Comparison of ENCODE assay signal across 12 mouse cellular contexts in the genomic region with DNA sequence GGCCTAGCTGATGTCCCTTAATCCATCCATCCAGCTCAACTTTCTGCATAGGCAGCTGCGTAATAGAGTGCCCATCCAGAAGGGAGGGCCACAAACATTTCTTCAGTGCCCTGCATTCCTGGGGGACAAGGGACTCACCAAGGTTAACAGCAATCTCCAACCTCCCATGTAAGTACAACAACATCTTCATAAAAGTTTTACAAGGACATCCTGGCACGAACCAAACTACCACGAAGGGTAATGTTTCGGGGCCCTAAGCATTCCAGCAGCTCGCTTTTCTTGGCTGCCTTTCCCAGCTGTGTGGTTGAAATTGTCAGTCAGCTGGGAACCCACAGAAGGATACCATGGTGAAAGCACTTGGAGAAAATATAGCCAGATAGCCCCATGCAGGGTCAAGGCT.
DNase-seq lines count a peak whose midpoint lies in the region; ATAC-seq lines count a peak whose summit lies in the region.
"Had no signal": no experiment of that assay in that cellular context is flagged by ENCODE, and none has a peak within 500 bp of the region (broad histone marks: within the 10 kb centered on the region; RNA-seq: fewer than 3 reads in every experiment).

No protein-coding gene starts in this region.

- 85% methylated on average over 5 of the region's 5 CpGs for WGBS in heart, embryonic 10.5 days
- 83% methylated on average over 5 of the region's 5 CpGs for WGBS in forebrain, embryonic 13.5 days

- H3K4me2 ChIP-seq in forebrain, embryonic 13.5 days = no peak overlapping the region
- H3K4me2 ChIP-seq: liver, embryonic 11.5 days had no signal

- DNase-seq in heart, postnatal 10 days = peak; percentile 22 to 43
- DNase-seq in heart, embryonic 10.5 days (ENCODE audit: low spot score) = no peak
- peak; percentile 62 for DNase-seq in 3134 (ENCODE audit: extremely low read depth, insufficient read length, low spot score)
- DNase-seq in adrenal gland, adult 2 months = peak; percentile 63
- DNase-seq in gastrocnemius, postnatal 14 days = peak; percentile 18
- DNase-seq in right cerebral cortex, postnatal 4 days = no peak
- DNase-seq in lung, adult 18-20 months = no peak
- DNase-seq: cerebellum, postnatal 14 days; lung, postnatal 4 days had no signal

- ATAC-seq in forebrain, embryonic 13.5 days = no peak
- ATAC-seq: hindbrain, embryonic 16.5 days had no signal

- H3K36me3 ChIP-seq in heart, embryonic 10.5 days = no peaks in the 10 kb centered on the region
- no peaks in the 10 kb centered on the region for H3K36me3 ChIP-seq in forebrain, embryonic 13.5 days (ENCODE audit: poor library complexity, severe bottlenecking)

- no peak overlapping the region for H3K27ac ChIP-seq in heart, embryonic 10.5 days
- H3K27ac ChIP-seq in forebrain, embryonic 13.5 days = no peak overlapping the region

- intact Hi-C loops in heart, postnatal 10 days (cut with DNase I) = loop anchor here (5.0 kb wide), 1 partner anchor 56 kb away; no protein-coding TSS in a partner anchor
- intact Hi-C loops in gastrocnemius, postnatal 14 days (cut with DNase I; ENCODE audit: low total_unique reads) = no loop called here

- no peak overlapping the region for H3K9ac ChIP-seq in forebrain, embryonic 13.5 days

- H3K4me1 ChIP-seq in heart, embryonic 10.5 days = peaks cover 12% of the 10 kb centered on the region; the same call in 1 of the 2 replicates
- H3K4me1 ChIP-seq in forebrain, embryonic 13.5 days = peaks cover 22% of the 10 kb centered on the region

- H3K27me3 ChIP-seq in heart, embryonic 10.5 days (ENCODE audit: insufficient read depth, poor library complexity, severe bottlenecking) = no peaks in the 10 kb centered on the region
- H3K27me3 ChIP-seq in forebrain, embryonic 13.5 days = no peaks in the 10 kb centered on the region

- H3K9me3 ChIP-seq in heart, embryonic 10.5 days = no peaks in the 10 kb centered on the region
- no peaks in the 10 kb centered on the region for H3K9me3 ChIP-seq in forebrain, embryonic 13.5 days (replicated peaks)

- H3K4me3 ChIP-seq in heart, embryonic 10.5 days = no peak overlapping the region
- H3K4me3 ChIP-seq in forebrain, embryonic 13.5 days = no peak overlapping the region

Comparison
In these comparisons a context has a peak if more than half of its experiments do, and no peak if none do; other contexts are left out.
1. DNase-seq: peak in heart, postnatal 10 days (2 of 2), 3134 (single experiment), adrenal gland, adult 2 months (single experiment) and gastrocnemius, postnatal 14 days (single experiment); none in heart, embryonic 10.5 days (single experiment), right cerebral cortex, postnatal 4 days (single experiment) and lung, adult 18-20 months (0 of 2).